Mouse (Mus musculus) naive thymus-derived CD4-positive, alpha-beta T cell, adult 2 months (primary cell): Measurements from ENCODE around the gene G6pc2.

Experiments
- DNase-seq: peaks from one replicate; pipeline ENCODE4 v3.0.0-alpha.2; 2011; ENCODE audit warnings: low read depth

G6pc2 gene

GRCm38 (mm10) chr2:69239315-69239714, 28.4 kb downstream of the G6pc2 start:
- no peak for DNase-seq

- DNase-seq: no peak
Measured at GRCm38 (mm10) chr2:69244924-69245323, 34.1 kb downstream of the G6pc2 start.

- DNase-seq: no peak
Measured at GRCm38 (mm10) chr2:69247081-69247480, 36.2 kb downstream of the G6pc2 start.

GRCm38 (mm10) chr2:69248221-69248755, 37.4 kb downstream of the G6pc2 start:
- no peak for DNase-seq

GRCm38 (mm10) chr2:69264069-69264618, 53.3 kb downstream of the G6pc2 start:
- DNase-seq: no peak

GRCm38 (mm10) chr2:69275875-69276274, 65.0 kb downstream of the G6pc2 start:
- no peak for DNase-seq
